ENCODE assay signal across 12 mouse cellular contexts in the genomic region with DNA sequence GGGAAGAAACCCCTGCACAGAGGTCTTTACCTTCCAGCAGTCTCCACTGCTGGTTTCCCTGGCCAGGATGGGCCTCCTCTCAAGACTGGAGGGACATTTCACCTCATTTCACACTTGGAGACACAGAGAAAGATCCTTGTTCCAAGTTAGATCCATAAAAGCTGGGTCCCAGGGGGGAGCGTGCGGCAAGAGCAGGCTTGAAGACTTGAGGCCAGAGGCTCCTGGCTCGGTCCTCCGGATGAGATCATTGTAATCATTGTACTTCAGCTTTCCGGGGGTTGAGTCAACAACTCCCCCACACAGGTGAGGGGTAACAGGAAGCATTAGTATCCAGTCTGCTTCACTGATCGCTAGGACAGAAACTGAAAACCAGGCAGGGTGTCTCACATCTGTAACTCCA. TPM values are rescaled to one million over a fixed set of nuclear protein-coding genes. Genes with fewer than 3 reads are reported as not detected.
DNase-seq lines count a peak whose midpoint lies in the region; ATAC-seq and TF ChIP-seq lines count a peak whose summit lies in the region.
"Had no signal": no experiment of that assay in that cellular context is flagged by ENCODE, and none has a peak within 500 bp of the region (broad histone marks: within the 10 kb centered on the region; RNA-seq: fewer than 3 reads in every experiment).

No protein-coding gene starts in this region.

- no peak for ATAC-seq in liver, postnatal 0 days
- ATAC-seq: forebrain, embryonic 16.5 days; hindbrain, postnatal 0 days; midbrain, embryonic 13.5 days had no signal

- TF ChIP-seq EP300 in liver, postnatal 0 days (IDR thresholded peaks at IDR 0.05; ENCODE audit: low read depth): no peak

- no peak overlapping the region for H3K4me2 ChIP-seq in liver, postnatal 0 days (ENCODE audit: low read depth, low read length)
- H3K4me2 ChIP-seq: midbrain, embryonic 13.5 days had no signal

- 64% methylated on average over 6 of the region's 6 CpGs for WGBS in liver, postnatal 0 days (ENCODE audit: insufficient replicate concordance)
- WGBS in forebrain, embryonic 10.5 days: 84% methylated on average over 6 of the region's 6 CpGs

- no peaks in the 10 kb centered on the region for H3K36me3 ChIP-seq in liver, postnatal 0 days (replicated peaks; ENCODE audit: insufficient read depth, low read length)
- no peaks in the 10 kb centered on the region for H3K36me3 ChIP-seq in forebrain, embryonic 10.5 days (replicated peaks)
- H3K36me3 ChIP-seq: midbrain, embryonic 13.5 days had no signal

- H3K27me3 ChIP-seq in liver, postnatal 0 days (ENCODE audit: insufficient read depth, low read length): no peaks in the 10 kb centered on the region
- H3K27me3 ChIP-seq in forebrain, embryonic 10.5 days (ENCODE audit: poor library complexity, severe bottlenecking): no peaks in the 10 kb centered on the region
- H3K27me3 ChIP-seq: midbrain, embryonic 13.5 days had no signal

- peaks cover 11% of the 10 kb centered on the region for H3K4me1 ChIP-seq in liver, postnatal 0 days (ENCODE audit: insufficient read depth)
- peaks cover 8% of the 10 kb centered on the region for H3K4me1 ChIP-seq in forebrain, embryonic 10.5 days

- H3K9me3 ChIP-seq in liver, postnatal 0 days (ENCODE audit: low read length): no peaks in the 10 kb centered on the region
- no peaks in the 10 kb centered on the region for H3K9me3 ChIP-seq in forebrain, embryonic 10.5 days
- H3K9me3 ChIP-seq: midbrain, embryonic 13.5 days had no signal

- H3K27ac ChIP-seq in liver, postnatal 0 days (ENCODE audit: low read depth): no peak overlapping the region
- no peak overlapping the region for H3K27ac ChIP-seq in forebrain, embryonic 10.5 days
- H3K27ac ChIP-seq: hindbrain, postnatal 0 days; left cerebral cortex, adult 2 months; midbrain, embryonic 13.5 days had no signal

- peak; percentile 52 for DNase-seq in adrenal gland, adult 2 months
- no peak for DNase-seq in adrenal gland, adult 18-20 months (ENCODE audit: low spot score in 2 of 2)
- peak; percentile 34 to 65 for DNase-seq in urinary bladder, postnatal 4 days (ENCODE audit: low spot score in 2 of 2)
- no peak for DNase-seq in urinary bladder, adult 2 months (ENCODE audit: low spot score)
- DNase-seq in heart, postnatal 25 days (ENCODE audit: low spot score): peak; percentile 65
- DNase-seq in testis, postnatal 14 days (ENCODE audit: low spot score): peak; percentile 58
- no peak for DNase-seq in liver, postnatal 0 days
- DNase-seq in forebrain, embryonic 10.5 days (ENCODE audit: extremely low spot score, low spot score): no peak

- H3K9ac ChIP-seq in liver, postnatal 0 days (replicated peaks): no peak overlapping the region
- H3K9ac ChIP-seq: midbrain, embryonic 13.5 days had no signal

- no peak overlapping the region for H3K4me3 ChIP-seq in liver, postnatal 0 days (ENCODE audit: low read depth, low read length)
- H3K4me3 ChIP-seq in forebrain, embryonic 10.5 days: no peak overlapping the region
- H3K4me3 ChIP-seq: left cerebral cortex, adult 2 months; midbrain, embryonic 13.5 days had no signal

- intact Hi-C loops in heart, postnatal 25 days (cut with DNase I): no loop called here

- no peak for TF ChIP-seq CTCF in liver, postnatal 0 days (IDR thresholded peaks at IDR 0.05; ENCODE audit: low read depth)

RNA-seq across cellular contexts. Expression of a gene that starts 30.2 kb away (rescaled TPM):
- total RNA-seq in adrenal gland, adult 2 months (2021): 10 to 100 TPM; 37.4 to 45.0 TPM
- polyA plus RNA-seq in adrenal gland, adult 2 months (2012; rRNA removed): 19.5 and 28.5 TPM in 2 replicates
- 10 to 100 TPM; 34.1 to 55.2 TPM for total RNA-seq in adrenal gland, adult 18-20 months (2021)
- 10.7 and 12.5 TPM in 2 replicates for polyA plus RNA-seq in urinary bladder, adult 2 months (2012; rRNA removed)
- 10 to 100 TPM; 30.2 to 49.7 TPM for total RNA-seq in heart, postnatal 25 days (2021)
- 8.5 and 11.4 TPM in 2 replicates for polyA plus RNA-seq in liver, postnatal 0 days (2015; fragmentation: Nextera tagmentation; extraction: Ambion mirVana)
- polyA plus RNA-seq in forebrain, embryonic 10.5 days (2016; fragmentation: Nextera tagmentation; extraction: Ambion mirVana): 11.2 and 11.3 TPM in 2 replicates

Comparison
In these comparisons a context has a peak if more than half of its experiments do, and no peak if none do; other contexts are left out.
1. DNase-seq: peak in adrenal gland, adult 2 months (single experiment), urinary bladder, postnatal 4 days (2 of 2), heart, postnatal 25 days (single experiment) and testis, postnatal 14 days (single experiment); none in adrenal gland, adult 18-20 months (0 of 2), urinary bladder, adult 2 months (single experiment), liver, postnatal 0 days (single experiment) and forebrain, embryonic 10.5 days (single experiment).